In genomic region chr10:78041647-78042046, GRCm38 (mm10) we compare ENCODE assay signal across 30 mouse cellular contexts. TPM values are rescaled to one million over a fixed set of nuclear protein-coding genes. Genes with fewer than 3 reads are reported as not detected.
DNase-seq lines count a peak whose midpoint lies in the region; ATAC-seq and TF ChIP-seq lines count a peak whose summit lies in the region.
"Had no signal": no experiment of that assay in that cellular context is flagged by ENCODE, and none has a peak within 500 bp of the region (broad histone marks: within the 10 kb centered on the region; RNA-seq: fewer than 3 reads in every experiment).

Gene Dnmt3l, plus strand, starts transcription at chr10:78041947.

- H3K4me2 ChIP-seq in hindbrain, embryonic 11.5 days (replicated peaks; ENCODE audit: low read depth, low read length): no peak within 1 kb of the TSS

- peaks cover 13% of the 10 kb centered on the region for H3K4me1 ChIP-seq in testis, adult 2 months (ENCODE audit: control insufficient read depth, insufficient read depth, low read length)
- H3K4me1 ChIP-seq in ES-Bruce4 (ENCODE audit: control insufficient read depth, insufficient read depth, low read length): peaks cover 6% of the 10 kb centered on the region
- H3K4me1 ChIP-seq in limb, embryonic 10.5 days: peaks cover 25% of the 10 kb centered on the region
- H3K4me1 ChIP-seq in hindbrain, embryonic 11.5 days (replicated peaks; ENCODE audit: control insufficient read depth, insufficient read depth, low read length): no peaks in the 10 kb centered on the region
- H3K4me1 ChIP-seq: forebrain, embryonic 12.5 days had no signal

- 94% methylated on average over 5 of the region's 5 CpGs for WGBS in limb, embryonic 10.5 days
- 95% methylated on average over 5 of the region's 5 CpGs for WGBS in hindbrain, embryonic 11.5 days

- no peak within 1 kb of the TSS for H3K27ac ChIP-seq in testis, adult 2 months (ENCODE audit: control insufficient read depth, insufficient read depth, low read depth, low read length)
- H3K27ac ChIP-seq in ES-Bruce4 (ENCODE audit: insufficient read depth, low read length): no peak within 1 kb of the TSS
- peak within 1 kb of the TSS; percentile 64 for H3K27ac ChIP-seq in limb, embryonic 10.5 days
- H3K27ac ChIP-seq in hindbrain, embryonic 11.5 days (ENCODE audit: low read depth, low read length): no peak within 1 kb of the TSS
- H3K27ac ChIP-seq: embryonic facial prominence, embryonic 12.5 days; forebrain, embryonic 12.5 days; forebrain, embryonic 15.5 days; heart, embryonic 15.5 days; hindbrain, embryonic 14.5 days; hindbrain, postnatal 0 days had no signal

- H3K27me3 ChIP-seq in testis, adult 2 months (ENCODE audit: control insufficient read depth, insufficient read depth, low read length): no peaks in the 10 kb centered on the region
- H3K27me3 ChIP-seq in ES-Bruce4 (ENCODE audit: control insufficient read depth, insufficient read depth, low read length, poor library complexity, severe bottlenecking): no peaks in the 10 kb centered on the region
- H3K27me3 ChIP-seq in limb, embryonic 10.5 days (ENCODE audit: low read depth, poor library complexity, severe bottlenecking): peaks cover 23% of the 10 kb centered on the region
- H3K27me3 ChIP-seq in hindbrain, embryonic 11.5 days (ENCODE audit: control insufficient read depth, insufficient read depth, low read length): no peaks in the 10 kb centered on the region
- H3K27me3 ChIP-seq: embryonic facial prominence, embryonic 12.5 days; forebrain, embryonic 15.5 days had no signal

- TF ChIP-seq POLR2A in testis, adult 2 months (IDR thresholded peaks at IDR 0.05; ENCODE audit: control insufficient read depth, low read depth, low read length): no peak
- no peak for TF ChIP-seq POLR2A in ES-Bruce4 (IDR thresholded peaks at IDR 0.05; ENCODE audit: insufficient read depth, low read length)

- H3K9ac ChIP-seq in ES-Bruce4 (ENCODE audit: low read depth, poor library complexity, severe bottlenecking): no peak within 1 kb of the TSS
- no peak within 1 kb of the TSS for H3K9ac ChIP-seq in hindbrain, embryonic 11.5 days (ENCODE audit: low read depth, low read length)
- H3K9ac ChIP-seq: embryonic facial prominence, embryonic 12.5 days; forebrain, embryonic 12.5 days; forebrain, embryonic 15.5 days; heart, embryonic 15.5 days had no signal

- H3K9me3 ChIP-seq in ES-Bruce4 (replicated peaks; ENCODE audit: control insufficient read depth, insufficient read depth, low read length, poor library complexity, severe bottlenecking): no peaks in the 10 kb centered on the region
- H3K9me3 ChIP-seq in limb, embryonic 10.5 days (replicated peaks): no peaks in the 10 kb centered on the region
- no peaks in the 10 kb centered on the region for H3K9me3 ChIP-seq in hindbrain, embryonic 11.5 days (ENCODE audit: control insufficient read depth, low read length)
- H3K9me3 ChIP-seq: embryonic facial prominence, embryonic 12.5 days; forebrain, embryonic 12.5 days; forebrain, embryonic 15.5 days; heart, embryonic 12.5 days; heart, embryonic 15.5 days; hindbrain, embryonic 10.5 days had no signal

- no peak for DNase-seq in adrenal gland, postnatal 25 days
- DNase-seq in adrenal gland, postnatal 10 days: no peak
- no peak for DNase-seq in testis, postnatal 10 days (ENCODE audit: low spot score)
- DNase-seq in limb, embryonic 10.5 days (ENCODE audit: low spot score): no peak
- no peak for DNase-seq in hindbrain, embryonic 11.5 days (ENCODE audit: low spot score)
- DNase-seq: cerebellum, adult 18-20 months; cerebellum, adult 9-10 months; cerebellum, postnatal 14 days; gastrocnemius, postnatal 25 days; heart, adult 18-20 months; heart, postnatal 10 days; heart, postnatal 36 days; kidney, adult 18-20 months had no signal

- TF ChIP-seq CTCF in testis, adult 2 months (IDR thresholded peaks at IDR 0.05; ENCODE audit: control insufficient read depth, insufficient read depth, insufficient replicate concordance, low read depth, low read length): no peak
- no peak for TF ChIP-seq CTCF in ES-Bruce4 (IDR thresholded peaks at IDR 0.05; ENCODE audit: low read depth, low read length)

- no peak for TF ChIP-seq EP300 in ES-Bruce4 (IDR thresholded peaks at IDR 0.05; ENCODE audit: insufficient read depth, low read depth, low read length)

- ATAC-seq in hindbrain, embryonic 11.5 days (ENCODE audit: low FRiP score): no peak
- ATAC-seq: CD4-positive, CD25-positive, alpha-beta regulatory T cell, adult 4 months; forebrain, embryonic 15.5 days; hindbrain, postnatal 0 days; inflammation-experienced regulatory T-cells, adult 6 months; intestine, embryonic 16.5 days had no signal

- no peak within 1 kb of the TSS for H3K4me3 ChIP-seq in testis, adult 2 months (ENCODE audit: control insufficient read depth, low read depth, low read length)
- peak within 1 kb of the TSS; percentile 46 for H3K4me3 ChIP-seq in ES-Bruce4 (ENCODE audit: low read depth, low read length)
- H3K4me3 ChIP-seq in limb, embryonic 10.5 days: no peak within 1 kb of the TSS
- H3K4me3 ChIP-seq in hindbrain, embryonic 11.5 days (ENCODE audit: low read depth, low read length): no peak within 1 kb of the TSS
- H3K4me3 ChIP-seq: erythroblast, embryonic 14.5 days had no signal

- H3K36me3 ChIP-seq in testis, adult 2 months (ENCODE audit: control insufficient read depth, insufficient read depth, low read length): no peaks in the 10 kb centered on the region
- H3K36me3 ChIP-seq in ES-Bruce4 (ENCODE audit: control insufficient read depth, insufficient read depth, low read length, poor library complexity, severe bottlenecking): no peaks in the 10 kb centered on the region
- H3K36me3 ChIP-seq in limb, embryonic 10.5 days: no peaks in the 10 kb centered on the region
- H3K36me3 ChIP-seq in hindbrain, embryonic 11.5 days (ENCODE audit: control insufficient read depth, insufficient read depth, low read length): no peaks in the 10 kb centered on the region
- H3K36me3 ChIP-seq: embryonic facial prominence, embryonic 12.5 days; forebrain, embryonic 12.5 days; forebrain, embryonic 15.5 days; heart, embryonic 12.5 days; heart, embryonic 15.5 days; hindbrain, embryonic 10.5 days had no signal

RNA-seq across cellular contexts. Expression of gene Dnmt3l, which starts in this region (rescaled TPM):
- total RNA-seq in adrenal gland, postnatal 25 days (2021): 30.7 and 36.2 TPM in 2 replicates
- total RNA-seq in adrenal gland, postnatal 10 days (2021): 1 to 10 TPM; 2.4 to 6.4 TPM
- polyA plus RNA-seq in testis, adult 2 months (2012; rRNA removed): 15.7 and 16.2 TPM in 2 replicates
- polyA plus RNA-seq in ES-Bruce4 (2011; ENCODE audit: insufficient read depth, insufficient read length, low read depth, missing spikeins): 175 and 179 TPM in 2 replicates
- polyA plus RNA-seq in limb, embryonic 10.5 days (2016; fragmentation: Nextera tagmentation; extraction: Ambion mirVana): 0.10 TPM in 1 of 2 replicates, not detected in the other
- not detected in 2 replicates for polyA plus RNA-seq in hindbrain, embryonic 11.5 days (2014; fragmentation: Nextera tagmentation; extraction: Ambion mirVana)
- total RNA-seq: gastrocnemius, adult 8-10 months; gastrocnemius, postnatal 25 days; heart, adult 18-20 months; heart, postnatal 10 days; heart, postnatal 36 days; MEL had no signal
- polyA plus RNA-seq: C2C12; CD4-positive, CD25-positive, alpha-beta regulatory T cell, adult 4 months; erythroblast, embryonic 14.5 days; forebrain, embryonic 12.5 days; forebrain, embryonic 15.5 days; heart, embryonic 12.5 days; heart, embryonic 15.5 days; hindbrain, embryonic 10.5 days; hindbrain, embryonic 14.5 days; inflammation-experienced regulatory T-cells, adult 6 months had no signal

Comparison
In these comparisons a context has a peak if more than half of its experiments do, and no peak if none do; other contexts are left out.
1. RNA of gene Dnmt3l (polyA plus RNA-seq): 175 to 179 TPM in ES-Bruce4 and 15.7 to 16.2 TPM in testis, adult 2 months; 0.10 TPM in limb, embryonic 10.5 days and not detected in hindbrain, embryonic 11.5 days; every median in the first group is over 10 times any median in the second.
2. RNA of gene Dnmt3l (polyA plus RNA-seq): 175 to 179 TPM in ES-Bruce4; 15.7 to 16.2 TPM in testis, adult 2 months; every median in the first group is over 10 times any median in the second.